Mouse (Mus musculus) embryonic facial prominence, embryonic 14.5 days (tissue): Measurements from ENCODE around the gene Tm9sf4. TPM values are rescaled to one million over a fixed set of nuclear protein-coding genes. Genes with fewer than 3 reads are reported as not detected.

Experiments
- ATAC-seq: fragments of 200-750 bp; cut with Nextera tagmentation; 2 replicates; pipeline ENCODE4 v1.8.0; 2017; ENCODE audit warnings: low read depth, moderate number of reproducible peaks, moderate TSS enrichment
- DNase-seq: peaks from one replicate; pipeline ENCODE4 v3.0.0-alpha.2; 2015; ENCODE audit warnings: low spot score
- H3K27ac ChIP-seq: fragments of 300-500 bp; sonication (generic); replicated peaks from 2 replicates; pipeline ENCODE4 v1.5.1; 2014; ENCODE audit warnings: low read depth, mild to moderate bottlenecking, low read length, moderate library complexity
- H3K27me3 ChIP-seq: fragments of 300-500 bp; sonication (generic); replicated peaks from 2 replicates; pipeline ENCODE4 v1.6.1; 2014; ENCODE audit warnings: low read length; ENCODE audit not compliant: control insufficient read depth, insufficient read depth
- H3K36me3 ChIP-seq: fragments of 300-500 bp; sonication (generic); 2 replicates; pipeline ENCODE4 v1.6.1; 2014; ENCODE audit warnings: low read length, mixed read lengths; ENCODE audit not compliant: control insufficient read depth, insufficient read depth
- H3K4me1 ChIP-seq: fragments of 300-500 bp; sonication (generic); 2 replicates; pipeline ENCODE4 v1.6.1; 2014; ENCODE audit warnings: antibody characterized with exemption, low read length; ENCODE audit not compliant: control insufficient read depth, insufficient read depth
- H3K4me2 ChIP-seq: fragments of 300-500 bp; sonication (generic); 2 replicates; pipeline ENCODE4 v1.6.1; 2014; ENCODE audit warnings: low read depth, mild to moderate bottlenecking, low read length, moderate library complexity, mixed read lengths
- H3K4me3 ChIP-seq: fragments of 300-500 bp; sonication (generic); 2 replicates; pipeline ENCODE4 v1.5.1; 2014; ENCODE audit warnings: low read depth, mild to moderate bottlenecking, low read length
- H3K9ac ChIP-seq: fragments of 300-500 bp; sonication (generic); 2 replicates; pipeline ENCODE4 v1.6.1; 2014; ENCODE audit warnings: low read depth, mild to moderate bottlenecking, low read length, moderate library complexity, mixed read lengths
- H3K9me3 ChIP-seq: fragments of 300-500 bp; sonication (generic); 2 replicates; pipeline ENCODE4 v1.6.1; 2016; ENCODE audit warnings: low read length; ENCODE audit not compliant: control insufficient read depth
- WGBS: fragments of 180-500 bp; shearing (Covaris S2); extraction: QIAGEN DNeasy Blood & Tissue Kit; methylation state at CpG from one replicate; pipeline ENCODE4 v1.1.7; 2014; 5-methylcytosine and 5-hydroxymethylcytosine counted together
- polyA plus RNA-seq: library from polyadenylated mRNA; unstranded; fragments of >200 nt; fragmentation: Nextera tagmentation; extraction: Ambion mirVana; gene quantifications from 2 replicates; pipeline ENCODE4 v1.2.1, GENCODE M21; 2014

Gene Tm9sf4
- polyA plus RNA-seq, 1 experiment from 2014 or later: 97.9 TPM

DNA sequence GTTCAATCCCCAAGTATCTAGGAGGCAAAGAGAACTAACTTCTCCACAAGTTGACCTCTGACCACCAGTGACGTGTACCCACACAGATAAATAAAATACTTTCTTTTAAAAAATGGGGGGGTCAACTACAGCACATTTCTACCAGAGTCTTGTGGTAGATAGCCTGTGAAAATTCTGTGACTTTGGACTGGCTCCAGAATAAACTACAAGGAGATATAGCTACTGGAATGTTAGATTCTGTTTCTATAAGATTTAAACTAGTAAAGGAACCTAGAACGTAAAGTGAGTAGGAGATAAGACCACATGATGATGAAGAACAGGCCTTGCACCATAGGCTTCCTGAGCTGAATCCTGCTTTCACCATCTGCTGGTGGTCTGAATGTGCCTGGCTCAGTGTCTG is 26.7 kb downstream of the Tm9sf4 start:
- Histone ChIP-seq H3K36me3 (peaks cover 98% of the 10 kb centered on the region), H3K4me2 (no peak overlapping the region), H3K4me3 (no peak overlapping the region), H3K9ac (no peak overlapping the region), H3K4me1 (no peaks in the 10 kb centered on the region), H3K9me3 (no peaks in the 10 kb centered on the region), H3K27ac (no peak overlapping the region), H3K27me3 (no peaks in the 10 kb centered on the region)
- WGBS: 76% methylated on average over 2 of the region's 2 CpGs
- ATAC-seq (no peak), DNase-seq (no peak)

DNA sequence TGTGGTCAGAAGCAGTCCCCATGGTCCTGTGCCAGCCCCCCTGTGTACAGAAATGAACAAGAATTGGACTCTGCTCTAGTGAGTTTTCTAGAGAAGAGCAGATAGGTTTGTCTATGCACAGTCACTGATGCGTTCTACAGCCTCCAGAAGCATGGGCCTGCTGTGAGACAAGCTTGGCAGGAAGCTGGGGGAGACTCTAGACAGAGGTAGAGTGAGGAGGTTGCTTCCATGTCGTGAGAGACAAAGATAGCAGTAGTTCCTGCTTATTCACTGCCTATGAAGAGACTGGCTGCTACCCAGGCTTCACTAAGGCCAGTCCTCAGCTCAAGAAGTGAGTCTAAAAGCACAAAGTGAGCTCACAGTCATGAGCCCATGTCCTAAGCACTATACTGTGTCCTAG is 30.1 kb downstream of the Tm9sf4 start:
- Histone ChIP-seq H3K27ac (no peak overlapping the region), H3K9me3 (no peaks in the 10 kb centered on the region), H3K4me3 (no peak overlapping the region), H3K27me3 (no peaks in the 10 kb centered on the region), H3K36me3 (peaks cover 97% of the 10 kb centered on the region), H3K9ac (no peak overlapping the region), H3K4me1 (no peaks in the 10 kb centered on the region), H3K4me2 (no peak overlapping the region)
- WGBS: 85% methylated on average over 2 of the region's 2 CpGs
- ATAC-seq (no peak), DNase-seq (no peak)

GRCm38 (mm10) chr2:153194255-153194654 is 33.2 kb downstream of the Tm9sf4 start:
- ATAC-seq (no peak), DNase-seq (no peak)
- H3K9me3 ChIP-seq: no peaks in the 10 kb centered on the region
- H3K4me3 ChIP-seq: no peak overlapping the region
- H3K4me1 ChIP-seq: no peaks in the 10 kb centered on the region
- H3K27ac ChIP-seq: no peak overlapping the region
- peaks cover 92% of the 10 kb centered on the region for H3K36me3 ChIP-seq
- H3K9ac ChIP-seq: no peak overlapping the region
- H3K27me3 ChIP-seq: no peaks in the 10 kb centered on the region
- 97% methylated on average over 3 of the region's 3 CpGs for WGBS
- H3K4me2 ChIP-seq: no peak overlapping the region

GRCm38 (mm10) chr2:153198485-153198884 is 37.4 kb downstream of the Tm9sf4 start:
- Histone ChIP-seq H3K9me3 (no peaks in the 10 kb centered on the region), H3K36me3 (peaks cover 86% of the 10 kb centered on the region), H3K27ac (no peak overlapping the region), H3K27me3 (no peaks in the 10 kb centered on the region), H3K9ac (no peak overlapping the region), H3K4me3 (no peak overlapping the region), H3K4me1 (no peaks in the 10 kb centered on the region), H3K4me2 (no peak overlapping the region)
- peak; percentile 14 for DNase-seq
- peak; percentile 55; the same call in 1 of the 2 replicates for ATAC-seq
- 67% methylated on average over 5 of the region's 5 CpGs for WGBS

- H3K4me1 ChIP-seq: no peaks in the 10 kb centered on the region
- H3K4me3 ChIP-seq: no peak overlapping the region
- H3K9ac ChIP-seq: no peak overlapping the region
- H3K27me3 ChIP-seq: no peaks in the 10 kb centered on the region
- no peak overlapping the region for H3K4me2 ChIP-seq
- ATAC-seq: no peak
- H3K36me3 ChIP-seq: peaks cover 86% of the 10 kb centered on the region
- no peak for DNase-seq
- no peak overlapping the region for H3K27ac ChIP-seq
- WGBS: 84% methylated on average over 2 of the region's 2 CpGs
- no peaks in the 10 kb centered on the region for H3K9me3 ChIP-seq
Observed at GRCm38 (mm10) chr2:153199114-153199513, 38.0 kb downstream of the Tm9sf4 start.

GRCm38 (mm10) chr2:153202766-153203165 is 41.7 kb downstream of the Tm9sf4 start:
- DNase-seq: no peak
- H3K9me3 ChIP-seq: no peaks in the 10 kb centered on the region
- no peak overlapping the region for H3K4me3 ChIP-seq
- no peak overlapping the region for H3K9ac ChIP-seq
- peaks cover 86% of the 10 kb centered on the region for H3K36me3 ChIP-seq
- WGBS: 59% methylated on average over 1 of the region's 1 CpGs
- no peak for ATAC-seq
- H3K4me1 ChIP-seq: no peaks in the 10 kb centered on the region
- no peaks in the 10 kb centered on the region for H3K27me3 ChIP-seq
- no peak overlapping the region for H3K4me2 ChIP-seq
- no peak overlapping the region for H3K27ac ChIP-seq

DNA sequence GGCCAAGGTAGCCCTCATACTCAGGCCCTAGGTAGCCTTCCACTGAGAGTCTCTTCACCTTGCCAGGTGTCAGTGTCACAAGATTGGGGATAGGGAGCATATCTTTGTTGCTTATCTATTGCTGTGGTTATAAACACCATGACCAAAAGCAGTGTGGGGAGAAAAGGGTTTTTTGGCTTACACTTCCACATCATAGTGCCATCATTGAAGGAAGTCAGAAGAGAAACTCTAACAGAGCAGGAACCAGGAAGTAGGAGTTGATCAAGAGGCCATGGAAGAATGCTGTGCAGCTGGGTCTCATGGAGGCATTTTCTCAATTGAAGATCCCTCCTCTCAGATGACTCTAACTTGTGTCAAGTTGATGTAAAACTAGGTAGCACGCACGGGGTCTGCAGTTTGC is 47.0 kb downstream of the Tm9sf4 start:
- Histone ChIP-seq H3K4me3 (no peak overlapping the region), H3K9me3 (no peaks in the 10 kb centered on the region), H3K27ac (no peak overlapping the region), H3K4me2 (no peak overlapping the region), H3K4me1 (no peaks in the 10 kb centered on the region), H3K27me3 (no peaks in the 10 kb centered on the region), H3K9ac (no peak overlapping the region), H3K36me3 (peaks cover 74% of the 10 kb centered on the region)
- 96% methylated on average over 2 of the region's 2 CpGs for WGBS
- ATAC-seq (no peak), DNase-seq (no peak)

GRCm38 (mm10) chr2:153209286-153209685 is 48.2 kb downstream of the Tm9sf4 start:
- Histone ChIP-seq H3K4me1 (no peaks in the 10 kb centered on the region), H3K9ac (no peak overlapping the region), H3K4me3 (no peak overlapping the region), H3K4me2 (no peak overlapping the region), H3K36me3 (peaks cover 63% of the 10 kb centered on the region), H3K9me3 (no peaks in the 10 kb centered on the region), H3K27me3 (no peaks in the 10 kb centered on the region), H3K27ac (no peak overlapping the region)
- DNase-seq (no peak), ATAC-seq (no peak)
- 94% methylated on average over 5 of the region's 5 CpGs for WGBS

GRCm38 (mm10) chr2:153211451-153211850 is 50.3 kb downstream of the Tm9sf4 start:
- 92% methylated on average over 5 of the region's 5 CpGs for WGBS
- no peak for DNase-seq
- H3K27me3 ChIP-seq: no peaks in the 10 kb centered on the region
- H3K4me1 ChIP-seq: no peaks in the 10 kb centered on the region
- H3K4me2 ChIP-seq: no peak overlapping the region
- no peaks in the 10 kb centered on the region for H3K9me3 ChIP-seq
- no peak overlapping the region for H3K9ac ChIP-seq
- H3K4me3 ChIP-seq: no peak overlapping the region
- no peak overlapping the region for H3K27ac ChIP-seq
- no peak for ATAC-seq
- peaks cover 43% of the 10 kb centered on the region for H3K36me3 ChIP-seq
